Mouse (Mus musculus) hindbrain, embryonic 16.5 days (tissue): ENCODE results near the gene Mapk11. TPM values are rescaled to one million over a fixed set of nuclear protein-coding genes. Genes with fewer than 3 reads are reported as not detected.
A peak's percentile ranks its signal among the peaks of the same experiment; 100 is the strongest.

Experiments used
- ATAC-seq: fragments of 200-750 bp; cut with Nextera tagmentation; 2 replicates; pipeline ENCODE4 v1.8.0; 2017; ENCODE audit warnings: moderate TSS enrichment, moderate library complexity
- H3K27ac ChIP-seq: fragments of 300-500 bp; sonication (generic); 2 replicates; pipeline ENCODE4 v1.5.1; 2014; ENCODE audit warnings: low read depth, mild to moderate bottlenecking, control low read depth, low read length, moderate library complexity
- H3K27me3 ChIP-seq: fragments of 300-500 bp; sonication (generic); replicated peaks from 2 replicates; pipeline ENCODE4 v1.6.1; 2014; ENCODE audit warnings: low read length; ENCODE audit not compliant: control insufficient read depth, insufficient read depth
- H3K36me3 ChIP-seq: fragments of 300-500 bp; sonication (generic); 2 replicates; pipeline ENCODE4 v1.6.1; 2014; ENCODE audit warnings: mild to moderate bottlenecking, low read length, moderate library complexity, mixed read lengths; ENCODE audit not compliant: control insufficient read depth, insufficient read depth
- H3K4me1 ChIP-seq: fragments of 300-500 bp; sonication (generic); 2 replicates; pipeline ENCODE4 v1.6.1; 2014; ENCODE audit warnings: low read depth, low read length; ENCODE audit not compliant: control insufficient read depth, insufficient read depth
- H3K4me2 ChIP-seq: fragments of 300-500 bp; sonication (generic); 2 replicates; pipeline ENCODE4 v1.6.1; 2014; ENCODE audit warnings: mild to moderate bottlenecking, low read length, control low read depth, moderate library complexity
- H3K4me3 ChIP-seq: fragments of 300-500 bp; sonication (generic); 2 replicates; pipeline ENCODE4 v1.5.1; 2014; ENCODE audit warnings: mild to moderate bottlenecking, low read length, control low read depth, moderate library complexity
- H3K9ac ChIP-seq: fragments of 300-500 bp; sonication (generic); 2 replicates; pipeline ENCODE4 v1.6.1; 2014; ENCODE audit warnings: low read depth, mild to moderate bottlenecking, control low read depth, low read length, moderate library complexity
- H3K9me3 ChIP-seq: fragments of 300-500 bp; sonication (generic); 2 replicates; pipeline ENCODE4 v1.6.1; 2014; ENCODE audit warnings: mild to moderate bottlenecking, low read length, moderate library complexity; ENCODE audit not compliant: control insufficient read depth
- WGBS: fragments of 180-500 bp; shearing (Covaris S2); extraction: QIAGEN DNeasy Blood & Tissue Kit; methylation state at CpG from one replicate; pipeline ENCODE4 v1.1.7; 2014; 5-methylcytosine and 5-hydroxymethylcytosine counted together
- polyA plus RNA-seq: library from polyadenylated mRNA; unstranded; fragments of >200 nt; fragmentation: Nextera tagmentation; extraction: Ambion mirVana; gene quantifications from 2 replicates; pipeline ENCODE4 v1.2.1, GENCODE M21; 2015

The Mapk11 gene
- polyA plus RNA-seq, 1 experiment from 2014 or later = 23.7 TPM

DNA sequence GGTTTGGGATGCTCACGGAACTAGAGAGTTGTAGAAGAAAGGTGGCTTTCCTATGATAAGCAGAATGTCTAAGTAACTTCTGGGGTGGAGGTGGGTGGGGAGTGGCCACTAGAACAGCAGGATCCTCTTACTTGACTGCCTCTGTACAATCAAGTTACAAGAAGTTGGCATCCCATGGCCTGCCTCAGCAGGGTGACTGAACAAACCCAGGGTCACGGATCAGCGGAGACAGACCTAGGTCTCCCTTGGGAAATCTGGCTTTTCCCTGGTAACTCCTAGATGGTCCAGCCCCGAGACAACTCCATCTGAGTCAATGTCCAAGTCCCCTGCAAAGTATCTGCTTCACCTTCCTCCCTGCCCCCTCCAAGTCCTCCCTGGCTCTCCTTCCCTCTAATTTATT is 1.5 kb downstream of the Mapk11 start:
- peaks cover 3% of the 10 kb centered on the region for H3K36me3 ChIP-seq
- ATAC-seq = no peak
- H3K9ac ChIP-seq = peak overlapping the region; percentile 27; the same call in 1 of the 2 replicates
- H3K4me3 ChIP-seq = peak overlapping the region; percentile 83
- H3K27me3 ChIP-seq = no peaks in the 10 kb centered on the region
- no peaks in the 10 kb centered on the region for H3K9me3 ChIP-seq
- H3K4me1 ChIP-seq = peaks cover 38% of the 10 kb centered on the region
- H3K4me2 ChIP-seq = peak overlapping the region; percentile 90
- no peak overlapping the region for H3K27ac ChIP-seq
- 32% methylated on average over 4 of the region's 4 CpGs for WGBS

DNA sequence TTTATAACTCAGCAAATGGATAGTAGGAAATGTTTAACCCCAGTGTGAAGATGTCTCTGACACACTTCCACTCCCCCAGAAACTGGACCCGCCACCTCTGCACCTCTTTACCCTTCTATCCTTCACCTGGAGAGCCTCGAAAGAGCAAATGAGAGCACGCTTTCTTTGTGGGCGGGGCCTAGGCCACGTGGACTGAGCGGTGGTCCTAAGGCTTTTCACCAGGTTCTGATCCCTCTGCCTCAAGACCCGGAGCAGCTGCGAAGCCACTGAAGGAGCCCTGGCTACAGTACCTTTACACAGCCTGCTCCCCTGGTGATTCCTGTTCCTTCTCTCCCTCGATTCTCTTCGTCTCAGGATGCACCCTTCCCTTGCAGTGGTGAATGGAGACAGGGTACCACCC is 2.0 kb downstream of the Mapk11 start:
- Histone ChIP-seq H3K4me1 (peaks cover 37% of the 10 kb centered on the region), H3K9ac (peak overlapping the region; percentile 64), H3K27me3 (no peaks in the 10 kb centered on the region), H3K4me3 (peak overlapping the region; percentile 83), H3K4me2 (peak overlapping the region; percentile 90), H3K27ac (no peak overlapping the region), H3K36me3 (peaks cover 3% of the 10 kb centered on the region), H3K9me3 (no peaks in the 10 kb centered on the region)
- WGBS = 20% methylated on average over 10 of the region's 10 CpGs
- ATAC-seq = no peak

DNA sequence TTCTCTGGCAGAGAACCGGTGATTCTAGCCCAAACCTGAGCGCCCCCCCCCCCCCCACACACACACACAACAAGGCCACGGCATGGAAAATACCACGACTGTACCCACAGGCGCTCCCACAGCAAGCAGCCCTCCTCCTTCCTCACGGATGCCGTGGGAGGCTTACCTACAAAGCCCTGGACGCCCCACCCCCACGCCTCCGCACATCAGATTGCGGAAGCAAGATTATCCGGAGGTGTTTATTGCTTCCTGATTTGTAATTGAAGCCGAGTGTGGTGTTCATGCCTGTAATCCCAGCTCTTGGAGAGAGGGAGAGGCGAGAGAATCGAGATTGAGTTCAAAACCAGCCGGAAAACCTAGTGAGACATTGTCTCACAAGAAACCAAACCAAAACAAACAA is 2.4 kb downstream of the Mapk11 start:
- ATAC-seq = peak; percentile 2; the same call in 1 of the 2 replicates
- peak overlapping the region; percentile 67 for H3K27ac ChIP-seq
- H3K4me3 ChIP-seq = peak overlapping the region; percentile 83
- no peaks in the 10 kb centered on the region for H3K9me3 ChIP-seq
- peaks cover 3% of the 10 kb centered on the region for H3K36me3 ChIP-seq
- WGBS = 8% methylated on average over 14 of the region's 16 CpGs
- H3K9ac ChIP-seq = peak overlapping the region; percentile 64
- H3K27me3 ChIP-seq = no peaks in the 10 kb centered on the region
- peaks cover 33% of the 10 kb centered on the region for H3K4me1 ChIP-seq
- peak overlapping the region; percentile 90 for H3K4me2 ChIP-seq

DNA sequence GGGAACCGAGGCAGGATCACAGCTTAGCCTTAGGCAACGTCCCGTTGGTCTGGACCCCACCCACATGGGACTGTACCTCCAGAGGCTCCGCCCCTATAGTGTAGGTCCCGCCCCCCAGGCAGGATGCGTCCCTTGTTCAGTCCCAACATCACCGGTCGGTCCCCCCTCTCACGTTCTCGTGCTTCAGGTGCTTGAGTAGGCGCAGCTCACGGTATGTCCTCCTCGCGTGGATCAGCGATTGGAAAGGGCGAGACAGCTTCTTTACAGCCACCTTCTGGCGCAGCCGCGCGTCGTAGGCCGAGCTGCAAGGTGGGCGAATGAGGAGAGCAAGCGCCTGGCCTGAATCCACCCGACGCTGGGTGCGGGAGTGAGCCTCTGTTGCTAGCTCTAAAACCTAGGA is 2.9 kb downstream of the Mapk11 start:
- Histone ChIP-seq H3K9ac (peak overlapping the region; percentile 64), H3K27me3 (no peaks in the 10 kb centered on the region), H3K36me3 (peaks cover 3% of the 10 kb centered on the region), H3K4me1 (peaks cover 32% of the 10 kb centered on the region), H3K9me3 (no peaks in the 10 kb centered on the region), H3K4me2 (peak overlapping the region; percentile 90), H3K4me3 (peak overlapping the region; percentile 83), H3K27ac (peak overlapping the region; percentile 67)
- WGBS = 3% methylated on average over 27 of the region's 27 CpGs
- ATAC-seq = peak; percentile 51

DNA sequence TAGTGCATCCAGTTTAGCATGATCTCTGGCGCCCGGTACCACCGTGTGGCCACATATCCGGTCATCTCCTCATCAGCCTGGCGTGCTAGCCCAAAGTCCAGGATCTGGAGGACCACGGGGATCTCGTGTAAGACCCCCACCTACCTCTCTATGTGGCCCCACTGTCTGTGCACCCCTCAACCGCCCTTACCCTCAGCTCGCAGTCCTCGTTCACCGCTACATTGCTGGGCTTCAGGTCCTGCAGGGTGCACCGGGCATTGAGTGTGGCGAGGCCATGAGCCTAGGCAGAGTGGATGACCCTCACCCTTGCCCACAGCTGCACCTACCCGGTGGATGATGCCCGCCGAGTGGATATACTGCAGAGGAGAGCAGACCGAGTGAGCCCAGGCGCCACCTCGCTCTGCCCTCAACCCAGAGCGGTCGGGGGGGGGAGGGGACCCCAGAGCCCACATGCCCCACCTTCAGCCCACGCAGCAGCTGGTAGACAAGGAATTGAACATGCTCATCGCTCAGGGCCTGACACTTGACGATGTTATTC is 3.5 kb downstream of the Mapk11 start:
- ATAC-seq = no peak; the same call in 1 of the 2 replicates
- Histone ChIP-seq H3K4me3 (peak overlapping the region; percentile 83), H3K36me3 (peaks cover 3% of the 10 kb centered on the region), H3K27me3 (no peaks in the 10 kb centered on the region), H3K9me3 (no peaks in the 10 kb centered on the region), H3K4me2 (peak overlapping the region; percentile 90), H3K9ac (peak overlapping the region; percentile 64), H3K27ac (no peak overlapping the region), H3K4me1 (peaks cover 33% of the 10 kb centered on the region)
- WGBS = 78% methylated on average over 24 of the region's 24 CpGs

DNA sequence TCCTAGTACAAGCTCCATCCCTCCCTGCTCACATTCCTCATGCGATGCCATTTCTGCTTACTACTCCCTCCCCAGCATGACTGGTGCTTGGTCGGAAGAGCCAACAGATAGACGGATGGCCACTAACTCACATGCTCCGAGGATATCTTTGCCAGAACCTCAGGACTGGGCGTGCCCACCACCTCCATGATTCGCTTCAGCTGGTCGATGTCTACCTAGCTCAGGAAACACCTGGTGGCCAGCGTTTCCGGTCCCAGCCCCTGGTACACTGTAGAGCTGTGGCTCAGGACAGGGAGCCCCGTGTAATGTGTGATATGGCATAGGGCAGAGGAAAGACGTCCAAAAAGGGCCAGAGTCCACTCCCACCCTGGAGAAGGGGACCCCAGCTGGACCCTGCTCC is 4.5 kb downstream of the Mapk11 start:
- no peaks in the 10 kb centered on the region; the same call in 1 of the 2 replicates for H3K27me3 ChIP-seq
- H3K9ac ChIP-seq = no peak overlapping the region
- no peak for ATAC-seq
- peaks cover 3% of the 10 kb centered on the region for H3K36me3 ChIP-seq
- no peaks in the 10 kb centered on the region for H3K9me3 ChIP-seq
- H3K4me1 ChIP-seq = peaks cover 38% of the 10 kb centered on the region
- H3K4me3 ChIP-seq = no peak overlapping the region
- no peak overlapping the region for H3K27ac ChIP-seq
- H3K4me2 ChIP-seq = no peak overlapping the region
- WGBS = 96% methylated on average over 11 of the region's 11 CpGs

DNA sequence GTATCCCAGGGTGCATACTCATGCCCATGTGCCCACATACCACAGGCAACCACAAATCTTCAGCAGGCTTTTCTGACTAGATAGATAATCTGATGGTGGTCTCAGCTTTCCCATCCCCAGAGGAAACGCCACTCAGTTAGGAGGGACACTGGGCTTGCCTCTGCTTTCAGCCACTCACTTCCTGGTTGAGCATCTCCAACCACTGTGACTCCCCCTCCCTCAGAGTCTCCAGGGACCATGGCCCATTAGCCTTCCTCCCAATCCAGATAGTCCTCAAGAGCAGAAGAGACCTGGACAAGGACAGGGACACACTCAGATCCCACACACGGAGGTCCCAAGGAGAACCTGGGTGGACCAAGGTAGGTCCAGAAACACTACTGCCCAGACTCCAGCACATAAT is 6.3 kb downstream of the Mapk11 start:
- ATAC-seq = no peak
- Histone ChIP-seq H3K27me3 (peaks cover 5% of the 10 kb centered on the region; the same call in 1 of the 2 replicates), H3K9ac (no peak overlapping the region), H3K4me3 (no peak overlapping the region), H3K27ac (no peak overlapping the region), H3K4me2 (no peak overlapping the region), H3K4me1 (peaks cover 32% of the 10 kb centered on the region), H3K36me3 (peaks cover 3% of the 10 kb centered on the region), H3K9me3 (no peaks in the 10 kb centered on the region)
- 89% methylated on average over 2 of the region's 2 CpGs for WGBS

DNA sequence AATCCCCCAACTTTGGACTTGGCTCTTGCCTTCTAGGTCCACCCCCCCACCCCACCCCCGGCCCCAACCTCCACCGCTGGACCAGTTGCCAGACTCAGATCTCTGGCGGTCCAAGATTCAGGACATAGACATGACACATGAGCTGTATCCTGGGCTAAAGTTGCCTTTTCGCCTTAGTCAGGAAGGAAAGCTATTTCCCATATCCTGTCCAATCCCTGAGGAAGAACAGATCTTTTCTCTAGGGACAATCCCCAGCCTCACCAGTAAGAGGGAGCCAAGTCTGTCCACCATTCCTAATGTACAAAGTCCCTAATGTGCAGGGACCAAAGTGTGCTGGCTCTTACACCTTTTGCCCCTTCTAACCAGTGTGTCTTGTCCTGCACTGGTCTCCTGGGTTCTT is 7.5 kb downstream of the Mapk11 start:
- Histone ChIP-seq H3K27ac (no peak overlapping the region), H3K27me3 (peaks cover 5% of the 10 kb centered on the region; the same call in 1 of the 2 replicates), H3K4me2 (no peak overlapping the region), H3K36me3 (peaks cover 3% of the 10 kb centered on the region), H3K4me1 (peaks cover 21% of the 10 kb centered on the region), H3K9ac (no peak overlapping the region), H3K4me3 (no peak overlapping the region), H3K9me3 (no peaks in the 10 kb centered on the region)
- 68% methylated on average over 4 of the region's 4 CpGs for WGBS
- ATAC-seq = no peak

DNA sequence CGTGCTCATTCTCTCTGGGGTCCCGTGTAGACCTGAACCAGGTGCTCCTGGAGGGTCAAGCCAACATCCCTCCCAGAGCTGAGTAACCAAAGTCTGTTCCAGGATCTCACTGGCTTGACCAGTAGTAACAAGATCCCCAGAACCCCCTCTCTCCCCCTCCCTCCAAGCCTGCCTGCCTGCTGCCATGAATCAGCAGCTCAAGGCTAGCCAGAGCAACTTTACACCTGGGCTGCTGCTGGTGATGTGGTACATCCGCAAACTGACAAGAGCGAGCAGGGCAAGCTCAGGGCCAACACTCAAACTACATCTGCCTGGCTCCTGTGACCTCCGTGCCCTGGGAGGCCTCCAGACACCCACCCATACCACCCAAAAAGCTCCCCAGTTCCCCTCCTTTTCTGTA is 8.0 kb downstream of the Mapk11 start:
- Histone ChIP-seq H3K27me3 (peaks cover 5% of the 10 kb centered on the region; the same call in 1 of the 2 replicates), H3K4me2 (no peak overlapping the region), H3K27ac (no peak overlapping the region), H3K9me3 (no peaks in the 10 kb centered on the region), H3K9ac (no peak overlapping the region), H3K36me3 (peaks cover 3% of the 10 kb centered on the region), H3K4me1 (peaks cover 19% of the 10 kb centered on the region), H3K4me3 (no peak overlapping the region)
- WGBS = 27% methylated on average over 5 of the region's 5 CpGs
- ATAC-seq = no peak
